Mouse (Mus musculus) lung, embryonic 14.5 days (tissue): ENCODE results near the gene Got1. TPM values are rescaled to one million over a fixed set of nuclear protein-coding genes. Genes with fewer than 3 reads are reported as not detected.

Experiments
- ATAC-seq: fragments of 200-750 bp; cut with Nextera tagmentation; 2 replicates; pipeline ENCODE4 v1.8.0; 2017; ENCODE audit warnings: mild to moderate bottlenecking, moderate TSS enrichment, moderate library complexity; ENCODE audit not compliant: insufficient read depth
- DNase-seq: peaks from one replicate; pipeline ENCODE4 v3.0.0-alpha.2; 2015
- H3K27ac ChIP-seq: fragments of 300-500 bp; sonication (generic); 2 replicates; pipeline ENCODE4 v1.5.1; 2014; ENCODE audit warnings: low read depth, mild to moderate bottlenecking, moderate library complexity
- H3K27me3 ChIP-seq: fragments of 300-500 bp; sonication (generic); 2 replicates; pipeline ENCODE4 v1.6.1; 2014; ENCODE audit warnings: low read length, control low read depth; ENCODE audit not compliant: insufficient read depth
- H3K36me3 ChIP-seq: fragments of 300-500 bp; sonication (generic); 2 replicates; pipeline ENCODE4 v1.6.1; 2014; ENCODE audit warnings: control low read depth; ENCODE audit not compliant: insufficient read depth
- H3K4me1 ChIP-seq: fragments of 300-500 bp; sonication (generic); 2 replicates; pipeline ENCODE4 v1.6.1; 2014; ENCODE audit warnings: antibody characterized with exemption, control low read depth; ENCODE audit not compliant: insufficient read depth
- H3K4me2 ChIP-seq: fragments of 300-500 bp; sonication (generic); 2 replicates; pipeline ENCODE4 v1.6.1; 2014; ENCODE audit warnings: mild to moderate bottlenecking
- H3K4me3 ChIP-seq: fragments of 300-500 bp; sonication (generic); 2 replicates; pipeline ENCODE4 v1.5.1; 2014; ENCODE audit warnings: low read depth, low read length
- H3K9ac ChIP-seq: fragments of 300-500 bp; sonication (generic); 2 replicates; pipeline ENCODE4 v1.6.1; 2014
- H3K9me3 ChIP-seq: fragments of 300-500 bp; sonication (generic); 2 replicates; pipeline ENCODE4 v1.6.1; 2016; ENCODE audit warnings: low read depth, low read length, control low read depth
- CTCF ChIP-seq: IDR thresholded peaks from 2 replicates; pipeline ENCODE4 v1.5.1; 2016; ENCODE audit warnings: antibody characterized with exemption, low read depth
- WGBS: fragments of 180-500 bp; shearing (Covaris S2); extraction: QIAGEN DNeasy Blood & Tissue Kit; methylation state at CpG from one replicate; pipeline ENCODE4 v1.1.7; 2014; 5-methylcytosine and 5-hydroxymethylcytosine counted together
- polyA plus RNA-seq: library from polyadenylated mRNA; unstranded; fragments of >200 nt; fragmentation: Nextera tagmentation; extraction: Ambion mirVana; gene quantifications from 2 replicates; pipeline ENCODE4 v1.2.1, GENCODE M21; 2014

The Got1 gene
- polyA plus RNA-seq, 1 experiment from 2014 or later = 19.5 TPM

DNA sequence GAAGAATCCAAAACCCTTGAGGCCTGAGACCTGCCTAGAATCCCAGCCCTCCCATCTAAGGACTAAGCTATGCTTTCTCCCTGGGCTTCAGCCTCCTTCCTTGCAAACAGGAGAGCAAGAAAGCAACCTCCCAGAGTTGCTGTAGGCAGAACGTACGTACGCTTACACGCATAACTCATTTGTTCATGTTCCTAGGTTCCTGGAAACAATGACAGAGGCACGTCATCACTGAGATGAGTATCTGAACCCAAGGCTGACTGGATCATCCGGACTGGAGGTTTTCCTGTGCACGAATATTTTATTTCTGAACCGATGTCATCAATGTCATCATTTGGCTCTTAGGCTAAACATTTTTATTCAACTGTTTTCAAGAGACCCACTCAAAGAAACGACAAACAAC lies 2.4 kb downstream of the Got1 start:
- Histone ChIP-seq H3K4me1 (0 out of 2 replicates have a peak, but pooled peaks cover 7% of the 10 kb centered on the region), H3K9ac (no peak overlapping the region; the same call in 1 of the 2 replicates)
- 84% methylated on average over 9 of the region's 9 CpGs for WGBS

DNA sequence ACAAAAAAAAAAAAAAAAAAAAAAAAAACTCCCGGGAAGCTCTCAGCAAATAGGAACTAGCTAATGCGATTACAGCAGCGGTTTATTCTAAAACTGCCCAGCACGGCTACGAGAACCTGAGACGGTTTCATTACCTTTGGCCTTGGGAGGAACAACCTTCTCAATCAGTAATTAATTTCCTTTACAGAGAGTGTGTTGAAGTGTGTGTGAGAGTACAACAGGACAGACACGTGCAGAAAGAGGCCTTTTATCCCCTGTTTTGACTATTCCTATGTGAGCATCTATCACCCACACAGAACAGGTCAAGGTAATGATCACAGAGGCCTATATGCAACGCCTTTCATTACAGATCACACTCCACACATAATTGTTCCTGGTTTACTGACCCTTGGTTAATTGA lies 3.0 kb downstream of the Got1 start:
- Histone ChIP-seq H3K27me3 (no peaks in the 10 kb centered on the region), H3K36me3 (no peaks in the 10 kb centered on the region), H3K9ac (no peak overlapping the region; the same call in 1 of the 2 replicates), H3K27ac (no peak overlapping the region), H3K4me3 (no peak overlapping the region), H3K4me1 (peaks cover 7% of the 10 kb centered on the region; the same call in 1 of the 2 replicates), H3K4me2 (no peak overlapping the region), H3K9me3 (no peaks in the 10 kb centered on the region)
- no peak for ATAC-seq
- no peak for TF ChIP-seq CTCF
- no peak for DNase-seq
- WGBS = 42% methylated on average over 8 of the region's 8 CpGs

More for the DNA sequence above, 2.4 kb downstream of the Got1 start:
- no peak for TF ChIP-seq CTCF
- no peak for ATAC-seq
- Histone ChIP-seq H3K27me3 (no peaks in the 10 kb centered on the region), H3K4me2 (no peak overlapping the region), H3K36me3 (no peaks in the 10 kb centered on the region), H3K27ac (no peak overlapping the region), H3K9me3 (no peaks in the 10 kb centered on the region), H3K4me3 (no peak overlapping the region)
- no peak for DNase-seq

DNA sequence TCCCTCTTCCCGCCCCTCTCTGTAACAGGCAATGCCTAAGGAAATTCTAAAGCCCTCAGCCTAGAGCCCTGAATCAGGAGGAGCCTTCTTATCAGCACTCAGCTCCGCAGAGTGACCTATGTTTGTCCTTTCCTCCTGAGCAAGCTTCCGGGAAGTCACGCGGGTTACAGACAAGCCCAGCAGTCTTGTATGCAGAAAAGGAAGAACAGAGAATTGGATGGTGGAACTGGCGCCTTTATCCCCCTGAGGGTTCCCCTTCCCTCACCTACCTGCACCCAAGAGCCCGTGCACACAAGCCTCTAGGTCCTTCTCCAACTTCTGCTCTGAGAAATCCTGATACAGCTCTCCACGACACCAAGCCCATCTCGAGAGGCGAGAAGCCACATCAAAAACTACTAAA lies 4.0 kb downstream of the Got1 start:
- no peaks in the 10 kb centered on the region for H3K27me3 ChIP-seq
- H3K4me1 ChIP-seq = peaks cover 7% of the 10 kb centered on the region; the same call in 1 of the 2 replicates
- no peaks in the 10 kb centered on the region for H3K36me3 ChIP-seq
- DNase-seq = no peak
- no peak for ATAC-seq
- no peak overlapping the region for H3K4me3 ChIP-seq
- H3K4me2 ChIP-seq = no peak overlapping the region
- no peaks in the 10 kb centered on the region for H3K9me3 ChIP-seq
- H3K27ac ChIP-seq = no peak overlapping the region
- WGBS = 33% methylated on average over 9 of the region's 10 CpGs
- peak overlapping the region; percentile 9; the same call in 1 of the 2 replicates for H3K9ac ChIP-seq
- no peak for TF ChIP-seq CTCF

DNA sequence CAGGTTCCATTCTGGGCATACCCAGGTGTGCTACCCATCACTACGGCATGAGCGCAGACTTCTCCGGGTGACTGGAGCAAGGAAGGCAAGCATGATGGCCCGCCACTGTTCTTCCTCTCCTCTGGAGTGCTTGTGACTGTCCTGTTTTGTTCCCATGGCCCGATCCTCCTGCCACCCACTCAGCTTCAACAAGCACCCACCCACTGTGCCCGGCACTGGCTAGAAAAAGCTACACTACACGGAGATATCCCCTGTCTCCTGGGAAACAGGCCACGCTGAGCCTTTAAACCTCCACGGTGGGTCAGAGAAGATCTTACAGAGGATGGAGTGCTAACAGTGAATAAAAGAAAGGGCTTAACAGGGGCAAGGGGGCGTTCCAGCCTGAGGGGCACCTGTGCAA lies 5.2 kb downstream of the Got1 start:
- no peak overlapping the region for H3K4me2 ChIP-seq
- no peak overlapping the region for H3K9ac ChIP-seq
- WGBS = 82% methylated on average over 10 of the region's 10 CpGs
- no peak overlapping the region for H3K27ac ChIP-seq
- no peaks in the 10 kb centered on the region for H3K9me3 ChIP-seq
- H3K27me3 ChIP-seq = no peaks in the 10 kb centered on the region
- no peak overlapping the region for H3K4me3 ChIP-seq
- DNase-seq = no peak
- no peak for TF ChIP-seq CTCF
- H3K4me1 ChIP-seq = peaks cover 5% of the 10 kb centered on the region; the same call in 1 of the 2 replicates
- peaks cover 6% of the 10 kb centered on the region; the same call in 1 of the 2 replicates for H3K36me3 ChIP-seq
- no peak for ATAC-seq

DNA sequence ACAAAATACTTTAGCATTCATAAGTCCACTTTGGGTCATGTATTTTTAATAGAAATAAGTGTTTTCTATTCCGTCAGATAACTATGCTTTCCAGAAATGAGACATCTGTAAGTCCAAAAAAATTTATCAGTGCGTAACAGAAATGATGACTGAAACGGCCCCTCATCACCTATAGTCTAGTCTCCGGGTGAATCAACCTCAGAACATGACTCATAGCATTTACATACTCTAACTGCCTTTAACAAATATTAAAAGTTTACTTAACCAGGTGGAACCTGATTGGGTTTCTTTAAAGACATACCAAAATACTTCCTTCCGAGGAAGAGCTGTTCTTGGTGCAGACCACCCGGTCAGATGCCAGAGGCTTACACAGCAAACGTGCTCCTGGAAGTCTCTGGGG lies 6.1 kb downstream of the Got1 start:
- Histone ChIP-seq H3K9ac (no peak overlapping the region), H3K9me3 (no peaks in the 10 kb centered on the region), H3K36me3 (peaks cover 8% of the 10 kb centered on the region; the same call in 1 of the 2 replicates), H3K4me2 (no peak overlapping the region), H3K27ac (no peak overlapping the region), H3K4me3 (no peak overlapping the region), H3K4me1 (no peaks in the 10 kb centered on the region; the same call in 1 of the 2 replicates), H3K27me3 (no peaks in the 10 kb centered on the region)
- WGBS = 77% methylated on average over 7 of the region's 7 CpGs
- TF ChIP-seq CTCF = no peak
- DNase-seq (no peak), ATAC-seq (no peak)

DNA sequence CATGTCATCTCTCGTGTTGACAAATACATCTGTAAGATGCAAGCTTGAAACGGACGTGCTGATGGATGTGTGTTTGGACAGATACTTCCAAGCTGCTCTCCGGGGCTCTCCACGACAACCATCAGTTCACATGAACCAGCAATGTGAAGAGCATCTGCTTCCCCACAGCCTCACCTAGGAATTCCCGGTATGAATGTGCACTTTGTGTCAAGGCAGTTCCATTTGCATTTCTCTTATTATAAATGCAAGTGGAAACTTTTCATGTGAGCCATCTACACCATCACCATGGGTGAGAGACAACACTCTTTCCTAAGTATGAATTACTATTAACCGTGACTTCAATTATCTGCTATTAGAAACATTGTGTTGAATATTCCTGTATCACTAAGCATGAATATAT lies 6.6 kb downstream of the Got1 start:
- WGBS = 67% methylated on average over 7 of the region's 7 CpGs
- no peak for TF ChIP-seq CTCF
- Histone ChIP-seq H3K9me3 (no peaks in the 10 kb centered on the region), H3K36me3 (peaks cover 8% of the 10 kb centered on the region; the same call in 1 of the 2 replicates), H3K4me1 (no peaks in the 10 kb centered on the region; the same call in 1 of the 2 replicates), H3K9ac (no peak overlapping the region), H3K27ac (no peak overlapping the region), H3K27me3 (no peaks in the 10 kb centered on the region), H3K4me3 (no peak overlapping the region), H3K4me2 (no peak overlapping the region)
- DNase-seq = no peak
- no peak for ATAC-seq

DNA sequence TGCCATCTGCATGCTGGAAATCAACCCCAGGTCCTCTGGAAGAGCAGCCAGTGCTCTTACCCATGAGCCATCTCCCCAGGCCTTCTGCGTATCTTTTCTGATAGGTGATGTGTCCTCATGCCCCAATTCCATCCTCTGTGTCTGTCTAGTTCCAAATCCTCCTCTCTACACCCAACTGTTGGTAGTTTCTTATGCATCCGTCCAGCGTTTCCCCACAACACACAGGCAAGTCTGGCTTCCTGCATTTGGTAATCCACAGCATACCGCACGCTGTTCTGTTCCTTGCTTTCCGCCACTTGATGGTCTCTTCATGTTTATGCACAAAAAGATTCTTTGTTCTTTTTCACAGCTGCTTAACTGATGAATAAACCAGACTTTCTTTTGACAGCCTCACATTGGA lies 7.1 kb downstream of the Got1 start:
- WGBS = 85% methylated on average over 6 of the region's 6 CpGs
- ATAC-seq = no peak
- no peak overlapping the region for H3K4me3 ChIP-seq
- DNase-seq = no peak
- no peaks in the 10 kb centered on the region for H3K9me3 ChIP-seq
- no peaks in the 10 kb centered on the region for H3K27me3 ChIP-seq
- H3K27ac ChIP-seq = no peak overlapping the region
- no peak overlapping the region for H3K9ac ChIP-seq
- peaks cover 10% of the 10 kb centered on the region; the same call in 1 of the 2 replicates for H3K36me3 ChIP-seq
- no peak for TF ChIP-seq CTCF
- no peak overlapping the region for H3K4me2 ChIP-seq
- no peaks in the 10 kb centered on the region; the same call in 1 of the 2 replicates for H3K4me1 ChIP-seq
